Mouse (Mus musculus) stomach, embryonic 14.5 days (tissue): ENCODE data around the gene Cops2. TPM values are rescaled to one million over a fixed set of nuclear protein-coding genes. Genes with fewer than 3 reads are reported as not detected.

ENCODE experiments used
- ATAC-seq: fragments of 200-750 bp; cut with Nextera tagmentation; 2 replicates; pipeline ENCODE4 v1.8.0; 2017; ENCODE audit warnings: low read depth, moderate TSS enrichment; ENCODE audit not compliant: insufficient number of reproducible peaks, insufficient read depth, low FRiP score
- H3K27ac ChIP-seq: fragments of 300-500 bp; sonication (generic); 2 replicates; pipeline ENCODE4 v1.5.1; 2014; ENCODE audit warnings: mild to moderate bottlenecking, low read length, moderate library complexity, mixed read lengths
- H3K27me3 ChIP-seq: fragments of 300-500 bp; sonication (generic); 2 replicates; pipeline ENCODE4 v1.6.1; 2014; ENCODE audit warnings: low read length, control low read depth, mixed read lengths; ENCODE audit not compliant: control insufficient read depth, insufficient read depth
- H3K36me3 ChIP-seq: fragments of 300-500 bp; sonication (generic); 2 replicates; pipeline ENCODE4 v1.6.1; 2014; ENCODE audit warnings: mild to moderate bottlenecking, control low read depth, low read length, moderate library complexity, mixed read lengths; ENCODE audit not compliant: control insufficient read depth, insufficient read depth
- H3K4me1 ChIP-seq: fragments of 300-500 bp; sonication (generic); 2 replicates; pipeline ENCODE4 v1.6.1; 2014; ENCODE audit warnings: low read length, control low read depth, mixed read lengths; ENCODE audit not compliant: control insufficient read depth, insufficient read depth
- H3K4me2 ChIP-seq: fragments of 300-500 bp; sonication (generic); replicated peaks from 2 replicates; pipeline ENCODE4 v1.6.1; 2014; ENCODE audit warnings: low read depth, low read length, control low read depth
- H3K4me3 ChIP-seq: fragments of 300-500 bp; sonication (generic); 2 replicates; pipeline ENCODE4 v1.5.1; 2014; ENCODE audit warnings: low read depth, low read length, control low read depth
- H3K9ac ChIP-seq: fragments of 300-500 bp; sonication (generic); replicated peaks from 2 replicates; pipeline ENCODE4 v1.6.1; 2014; ENCODE audit warnings: low read depth, mild to moderate bottlenecking, control low read depth, low read length, moderate library complexity, mixed read lengths
- H3K9me3 ChIP-seq: fragments of 300-500 bp; sonication (generic); 2 replicates; pipeline ENCODE4 v1.6.1; 2016; ENCODE audit warnings: low read depth, low read length, control low read depth; ENCODE audit not compliant: control insufficient read depth
- WGBS: fragments of 180-500 bp; shearing (Covaris S2); extraction: QIAGEN DNeasy Blood & Tissue Kit; methylation state at CpG from one replicate; pipeline ENCODE4 v1.1.7; 2014; 5-methylcytosine and 5-hydroxymethylcytosine counted together
- polyA plus RNA-seq: library from polyadenylated mRNA; unstranded; fragments of >200 nt; fragmentation: Nextera tagmentation; extraction: Ambion mirVana; gene quantifications from 2 replicates; pipeline ENCODE4 v1.2.1, GENCODE M21; 2014

Cops2 gene
- polyA plus RNA-seq, 1 experiment from 2014 or later = 81.3 TPM

- H3K4me3 ChIP-seq = no peak overlapping the region
- no peak overlapping the region for H3K4me2 ChIP-seq
- no peaks in the 10 kb centered on the region for H3K9me3 ChIP-seq
- 71% methylated on average over 2 of the region's 2 CpGs for WGBS
- peaks cover 17% of the 10 kb centered on the region for H3K36me3 ChIP-seq
- no peak for ATAC-seq
- no peaks in the 10 kb centered on the region for H3K27me3 ChIP-seq
- H3K4me1 ChIP-seq = no peaks in the 10 kb centered on the region
- no peak overlapping the region for H3K27ac ChIP-seq
- H3K9ac ChIP-seq = no peak overlapping the region
These were observed 7.7 kb downstream of the Cops2 start for GRCm38 (mm10) chr2:125851237-125851636.

GRCm38 (mm10) chr2:125838708-125839284, 20.1 kb downstream of the Cops2 start:
- ATAC-seq = no peak
- Histone ChIP-seq H3K36me3 (peaks cover 66% of the 10 kb centered on the region), H3K4me3 (no peak overlapping the region), H3K9ac (no peak overlapping the region), H3K4me2 (no peak overlapping the region), H3K27me3 (no peaks in the 10 kb centered on the region), H3K27ac (no peak overlapping the region), H3K9me3 (no peaks in the 10 kb centered on the region), H3K4me1 (no peaks in the 10 kb centered on the region)
- 67% methylated on average over 2 of the region's 2 CpGs for WGBS

GRCm38 (mm10) chr2:125838091-125838490, 20.8 kb downstream of the Cops2 start:
- no peak overlapping the region for H3K9ac ChIP-seq
- no peaks in the 10 kb centered on the region for H3K4me1 ChIP-seq
- H3K4me2 ChIP-seq = no peak overlapping the region
- WGBS = 96% methylated on average over 7 of the region's 7 CpGs
- H3K27me3 ChIP-seq = no peaks in the 10 kb centered on the region
- H3K4me3 ChIP-seq = no peak overlapping the region
- no peak for ATAC-seq
- H3K27ac ChIP-seq = no peak overlapping the region
- no peaks in the 10 kb centered on the region for H3K9me3 ChIP-seq
- peaks cover 66% of the 10 kb centered on the region for H3K36me3 ChIP-seq

DNA sequence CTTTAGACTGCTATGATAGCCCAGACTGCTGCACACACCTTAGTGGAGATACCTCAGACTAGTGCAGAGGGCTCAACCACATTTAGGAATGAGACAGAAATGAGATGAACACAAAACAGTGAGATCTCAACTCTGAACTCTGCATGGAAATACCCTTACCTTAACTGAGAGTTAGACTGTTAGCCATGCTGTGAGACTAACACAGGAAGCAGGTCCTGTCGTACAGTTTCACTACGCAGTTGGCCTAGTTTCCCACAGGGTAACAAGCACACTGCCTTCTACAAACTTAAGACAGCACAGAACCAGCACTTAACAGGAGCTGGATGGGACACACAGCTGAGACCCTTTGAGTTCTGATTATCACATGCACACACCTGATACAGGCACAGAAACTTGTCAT, 29.0 kb downstream of the Cops2 start:
- no peak overlapping the region for H3K4me3 ChIP-seq
- H3K27ac ChIP-seq = no peak overlapping the region
- no peak overlapping the region for H3K9ac ChIP-seq
- no peaks in the 10 kb centered on the region for H3K9me3 ChIP-seq
- H3K27me3 ChIP-seq = no peaks in the 10 kb centered on the region
- no peak overlapping the region for H3K4me2 ChIP-seq
- H3K36me3 ChIP-seq = peaks cover 36% of the 10 kb centered on the region
- WGBS = 90% methylated on average over 2 of the region's 2 CpGs
- no peaks in the 10 kb centered on the region for H3K4me1 ChIP-seq
- no peak for ATAC-seq

DNA sequence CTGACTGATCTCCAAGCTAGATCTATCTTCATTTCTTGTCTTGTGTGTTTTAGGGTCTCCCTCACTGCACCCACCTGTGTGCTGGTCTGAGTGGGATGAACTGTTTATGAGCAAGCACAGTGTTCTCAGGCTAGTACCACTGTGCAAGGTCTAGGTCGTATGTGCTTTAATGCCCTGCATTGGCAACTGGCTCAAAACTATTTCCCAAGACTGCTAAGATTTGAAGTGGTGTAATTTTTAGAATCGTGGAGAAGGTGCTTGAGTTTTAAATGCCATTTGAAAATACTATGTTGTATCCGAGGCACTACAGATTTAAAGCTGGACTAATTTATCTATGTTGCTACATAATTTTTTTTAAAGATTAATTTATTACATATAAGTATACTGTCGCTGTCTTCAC, 31.0 kb downstream of the Cops2 start:
- H3K36me3 ChIP-seq = peaks cover 18% of the 10 kb centered on the region
- ATAC-seq = no peak
- WGBS = 84% methylated on average over 4 of the region's 4 CpGs

GRCm38 (mm10) chr2:125826201-125826600, 32.7 kb downstream of the Cops2 start:
- Histone ChIP-seq H3K9me3 (no peaks in the 10 kb centered on the region), H3K27ac (no peak overlapping the region), H3K4me1 (no peaks in the 10 kb centered on the region), H3K36me3 (peaks cover 8% of the 10 kb centered on the region; the same call in 1 of the 2 replicates), H3K4me3 (no peak overlapping the region), H3K27me3 (no peaks in the 10 kb centered on the region), H3K9ac (no peak overlapping the region), H3K4me2 (no peak overlapping the region)
- 76% methylated on average over 4 of the region's 4 CpGs for WGBS
- no peak for ATAC-seq

More for the DNA sequence above, 31.0 kb downstream of the Cops2 start:
- H3K4me3 ChIP-seq = no peak overlapping the region
- H3K9me3 ChIP-seq = no peaks in the 10 kb centered on the region
- no peak overlapping the region for H3K4me2 ChIP-seq
- no peak overlapping the region for H3K27ac ChIP-seq
- no peaks in the 10 kb centered on the region for H3K27me3 ChIP-seq
- H3K9ac ChIP-seq = no peak overlapping the region
- H3K4me1 ChIP-seq = no peaks in the 10 kb centered on the region

DNA sequence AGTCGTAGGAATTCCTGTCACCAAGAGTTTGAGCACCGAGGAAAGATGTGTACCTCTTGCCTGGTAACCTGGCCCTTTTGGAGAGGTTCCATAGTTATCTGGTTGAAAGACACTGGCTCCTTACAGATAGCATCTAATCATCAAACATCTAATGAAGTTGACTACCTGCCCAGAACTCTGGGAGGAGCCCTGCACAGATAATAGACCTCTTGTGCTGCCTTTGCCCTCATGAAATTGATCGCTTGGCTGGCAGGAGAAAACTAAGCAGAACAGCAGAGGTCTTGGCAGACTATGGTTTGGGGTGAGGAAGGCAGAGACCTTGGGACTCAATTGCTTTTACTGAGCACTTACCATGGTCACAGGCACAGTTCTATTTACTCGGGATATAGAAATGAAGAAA, 38.5 kb downstream of the Cops2 start:
- WGBS = 86% methylated on average over 4 of the region's 4 CpGs
- H3K4me2 ChIP-seq = no peak overlapping the region
- H3K27me3 ChIP-seq = no peaks in the 10 kb centered on the region
- H3K4me3 ChIP-seq = no peak overlapping the region
- no peaks in the 10 kb centered on the region for H3K9me3 ChIP-seq
- H3K36me3 ChIP-seq = no peaks in the 10 kb centered on the region
- ATAC-seq = no peak
- H3K9ac ChIP-seq = no peak overlapping the region
- no peaks in the 10 kb centered on the region for H3K4me1 ChIP-seq
- no peak overlapping the region for H3K27ac ChIP-seq

GRCm38 (mm10) chr2:125813972-125814595, 44.9 kb downstream of the Cops2 start:
- 48% methylated on average over 9 of the region's 9 CpGs for WGBS
- H3K27me3 ChIP-seq = no peaks in the 10 kb centered on the region
- no peak overlapping the region for H3K4me2 ChIP-seq

GRCm38 (mm10) chr2:125811332-125811731, 47.6 kb downstream of the Cops2 start:
- Histone ChIP-seq H3K27me3 (no peaks in the 10 kb centered on the region), H3K27ac (no peak overlapping the region), H3K4me1 (no peaks in the 10 kb centered on the region), H3K4me2 (no peak overlapping the region), H3K4me3 (no peak overlapping the region), H3K9ac (no peak overlapping the region), H3K9me3 (no peaks in the 10 kb centered on the region), H3K36me3 (no peaks in the 10 kb centered on the region)
- WGBS = 75% methylated on average over 2 of the region's 2 CpGs
- ATAC-seq = no peak

More at GRCm38 (mm10) chr2:125813972-125814595, 44.9 kb downstream of the Cops2 start:
- Histone ChIP-seq H3K27ac (no peak overlapping the region), H3K4me3 (no peak overlapping the region), H3K9ac (no peak overlapping the region), H3K36me3 (no peaks in the 10 kb centered on the region), H3K9me3 (no peaks in the 10 kb centered on the region), H3K4me1 (no peaks in the 10 kb centered on the region)
- peak; percentile 33; the same call in 1 of the 2 replicates for ATAC-seq
